Mouse (Mus musculus): ENCODE data around the gene Lrrc4c. TPM values are rescaled to one million over a fixed set of nuclear protein-coding genes. Genes with fewer than 3 reads are reported as not detected.

The Lrrc4c gene
- polyA plus RNA-seq, 1 experiment from 2014 or later, result 6.7 TPM

DNA sequence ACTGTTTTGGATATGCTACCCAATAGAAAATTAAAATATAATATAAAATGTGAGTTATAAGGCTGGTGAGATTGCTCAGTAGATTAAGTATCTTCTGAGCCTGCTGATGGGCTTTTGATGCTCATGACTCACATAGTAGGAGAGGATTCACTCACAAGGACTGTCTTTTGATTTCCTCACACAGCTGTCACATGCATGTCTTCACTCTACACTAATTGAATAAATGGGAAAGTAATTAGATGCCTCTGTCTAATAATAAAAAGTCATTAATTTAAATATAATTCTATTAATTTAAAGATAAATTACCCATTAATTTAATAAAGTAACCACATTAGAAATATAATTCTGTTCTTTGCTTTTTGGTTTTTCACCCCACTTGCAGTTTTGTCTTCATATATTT, 718.4 kb downstream of the Lrrc4c start:
- Histone ChIP-seq H3K9me3 (ENCODE audit: control insufficient read depth, low read length) (no peaks in the 10 kb centered on the region), H3K36me3 (ENCODE audit: control insufficient read depth, insufficient read depth, low read length) (no peaks in the 10 kb centered on the region), H3K27ac (ENCODE audit: low read depth, low read length) (no peak overlapping the region), H3K4me3 (ENCODE audit: low read depth, low read length) (no peak overlapping the region), H3K4me1 (replicated peaks; ENCODE audit: control insufficient read depth, insufficient read depth, low read length) (no peaks in the 10 kb centered on the region), H3K9ac (ENCODE audit: low read length) (no peak overlapping the region), H3K27me3 (ENCODE audit: control insufficient read depth, insufficient read depth, low read length) (no peaks in the 10 kb centered on the region), H3K4me2 (ENCODE audit: low read depth, low read length, severe bottlenecking) (no peak overlapping the region)
- no peak for DNase-seq (ENCODE audit: low spot score)
- no peak for ATAC-seq (replicated peaks; ENCODE audit: low FRiP score)

DNA sequence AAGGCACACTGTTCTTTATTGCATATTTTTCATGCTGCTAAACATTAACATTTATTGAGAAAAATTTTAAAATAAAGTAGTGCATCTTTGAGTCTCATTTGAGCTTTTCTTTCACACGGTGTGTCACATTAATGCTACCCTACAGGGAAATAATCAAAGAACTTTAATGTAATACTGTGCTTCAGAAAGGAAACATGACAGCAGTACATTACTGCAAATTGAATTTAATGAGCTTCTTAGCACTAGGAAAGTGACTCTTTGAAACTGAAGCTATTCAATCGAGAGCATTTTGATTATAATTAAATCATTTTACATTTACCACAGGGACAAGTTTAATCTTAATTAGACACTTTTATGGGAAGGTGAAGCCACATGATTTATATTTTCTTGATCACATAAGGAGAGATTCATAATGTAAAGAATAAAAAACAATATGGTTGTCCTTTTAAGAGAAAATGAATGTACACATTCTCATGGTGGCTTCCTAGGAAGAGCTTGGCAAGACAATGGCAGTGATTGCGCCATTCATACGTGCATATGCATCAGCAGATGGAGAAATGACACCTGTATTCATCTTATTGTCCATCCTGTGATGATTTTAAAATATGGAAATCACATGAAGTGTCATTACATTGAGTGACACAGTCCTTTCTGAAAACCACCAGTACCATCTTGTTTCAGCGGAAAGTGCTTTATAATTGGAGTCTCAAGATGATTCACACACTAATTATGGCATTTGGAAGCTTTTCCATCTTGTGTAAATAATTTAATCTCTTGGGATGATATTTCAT, 719.2 kb downstream of the Lrrc4c start:
- no peak overlapping the region for H3K27ac ChIP-seq (ENCODE audit: low read depth, low read length)
- ATAC-seq (replicated peaks; ENCODE audit: low FRiP score) (no peak), DNase-seq (ENCODE audit: low spot score) (no peak)
- no peak overlapping the region for H3K4me3 ChIP-seq (ENCODE audit: low read depth, low read length)
- no peak overlapping the region for H3K4me2 ChIP-seq (ENCODE audit: low read depth, low read length, severe bottlenecking)
- H3K9me3 ChIP-seq (ENCODE audit: control insufficient read depth, low read length), result no peaks in the 10 kb centered on the region
- H3K27me3 ChIP-seq (ENCODE audit: control insufficient read depth, insufficient read depth, low read length), result no peaks in the 10 kb centered on the region
- H3K4me1 ChIP-seq (replicated peaks; ENCODE audit: control insufficient read depth, insufficient read depth, low read length), result no peaks in the 10 kb centered on the region
- 87% methylated on average over 5 of the region's 5 CpGs for WGBS
- H3K9ac ChIP-seq (ENCODE audit: low read length), result no peak overlapping the region
- H3K36me3 ChIP-seq (ENCODE audit: control insufficient read depth, insufficient read depth, low read length), result no peaks in the 10 kb centered on the region

DNA sequence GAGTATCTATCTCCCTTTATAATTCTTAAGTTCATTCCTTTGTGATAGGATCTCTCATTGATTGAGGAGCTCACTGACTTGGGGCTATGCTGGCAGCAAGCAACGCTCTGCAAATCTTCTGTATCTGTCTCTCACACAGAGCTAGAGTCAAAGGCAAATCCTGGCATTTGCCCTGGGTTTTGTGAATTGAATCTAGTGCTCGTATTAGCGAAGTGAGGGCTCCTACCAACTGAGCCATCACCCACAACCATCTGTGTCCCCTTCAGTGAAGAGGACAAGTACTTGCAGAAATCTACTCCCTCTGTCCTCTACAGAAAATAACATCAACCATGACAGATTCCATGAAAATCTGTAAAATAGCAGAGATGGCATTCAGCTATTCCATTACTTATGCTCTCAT, 726.0 kb downstream of the Lrrc4c start:
- no peak for DNase-seq (ENCODE audit: low spot score)
- Histone ChIP-seq H3K9ac (ENCODE audit: low read length) (no peak overlapping the region), H3K4me2 (ENCODE audit: low read depth, low read length, severe bottlenecking) (no peak overlapping the region), H3K27ac (ENCODE audit: low read depth, low read length) (no peak overlapping the region), H3K9me3 (ENCODE audit: control insufficient read depth, low read length) (no peaks in the 10 kb centered on the region), H3K27me3 (ENCODE audit: control insufficient read depth, insufficient read depth, low read length) (no peaks in the 10 kb centered on the region), H3K4me1 (replicated peaks; ENCODE audit: control insufficient read depth, insufficient read depth, low read length) (no peaks in the 10 kb centered on the region), H3K4me3 (ENCODE audit: low read depth, low read length) (no peak overlapping the region), H3K36me3 (ENCODE audit: control insufficient read depth, insufficient read depth, low read length) (no peaks in the 10 kb centered on the region)
- no peak for ATAC-seq (replicated peaks; ENCODE audit: low FRiP score)
- 73% methylated on average over 3 of the region's 3 CpGs for WGBS

DNA sequence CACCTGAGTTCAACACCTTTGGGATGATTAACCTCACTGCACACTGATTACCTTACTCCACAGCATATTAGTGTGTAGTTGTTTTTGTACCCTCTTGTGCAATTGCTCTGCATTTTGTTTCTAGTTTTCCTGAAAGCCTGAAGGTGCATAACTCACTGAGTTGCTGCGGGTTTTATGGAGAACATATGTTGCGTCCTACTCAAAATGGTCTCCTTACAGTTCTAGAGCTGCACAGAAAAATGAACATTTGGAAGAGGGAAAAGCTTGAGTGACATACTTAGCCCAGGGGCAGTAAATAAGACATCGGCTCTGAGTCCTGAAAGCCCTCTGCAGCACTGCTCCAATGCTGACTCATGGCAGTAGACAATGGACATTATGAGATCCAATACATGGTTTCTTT, 727.7 kb downstream of the Lrrc4c start:
- Histone ChIP-seq H3K4me3 (ENCODE audit: low read depth, low read length) (no peak overlapping the region), H3K9me3 (ENCODE audit: control insufficient read depth, low read length) (no peaks in the 10 kb centered on the region), H3K4me2 (ENCODE audit: low read depth, low read length, severe bottlenecking) (no peak overlapping the region), H3K9ac (ENCODE audit: low read length) (no peak overlapping the region), H3K27ac (ENCODE audit: low read depth, low read length) (no peak overlapping the region), H3K4me1 (replicated peaks; ENCODE audit: control insufficient read depth, insufficient read depth, low read length) (no peaks in the 10 kb centered on the region), H3K36me3 (ENCODE audit: control insufficient read depth, insufficient read depth, low read length) (no peaks in the 10 kb centered on the region), H3K27me3 (ENCODE audit: control insufficient read depth, insufficient read depth, low read length) (no peaks in the 10 kb centered on the region)
- 88% methylated on average over 3 of the region's 3 CpGs for WGBS
- ATAC-seq (replicated peaks; ENCODE audit: low FRiP score) (no peak), DNase-seq (ENCODE audit: low spot score) (no peak)

DNA sequence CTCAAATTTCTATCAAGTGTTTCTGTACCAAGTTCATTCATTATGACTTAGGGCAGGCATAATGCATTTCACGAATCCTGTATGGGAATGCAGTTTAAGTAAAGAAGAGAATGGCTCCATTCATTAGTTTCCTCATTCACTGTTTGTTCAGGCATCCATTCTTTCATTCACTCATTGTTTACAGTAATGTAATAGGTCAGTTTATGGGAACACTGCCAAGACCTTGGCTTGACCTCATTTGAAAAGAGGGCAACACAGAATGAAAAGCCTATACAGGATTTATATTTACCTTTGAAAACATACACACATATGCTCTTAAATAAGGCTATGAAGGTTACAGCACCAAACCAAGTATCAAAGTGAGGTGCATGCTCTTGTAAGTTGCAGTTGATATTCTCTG, 762.2 kb downstream of the Lrrc4c start:
- H3K27ac ChIP-seq (ENCODE audit: low read depth, low read length), result no peak overlapping the region

DNA sequence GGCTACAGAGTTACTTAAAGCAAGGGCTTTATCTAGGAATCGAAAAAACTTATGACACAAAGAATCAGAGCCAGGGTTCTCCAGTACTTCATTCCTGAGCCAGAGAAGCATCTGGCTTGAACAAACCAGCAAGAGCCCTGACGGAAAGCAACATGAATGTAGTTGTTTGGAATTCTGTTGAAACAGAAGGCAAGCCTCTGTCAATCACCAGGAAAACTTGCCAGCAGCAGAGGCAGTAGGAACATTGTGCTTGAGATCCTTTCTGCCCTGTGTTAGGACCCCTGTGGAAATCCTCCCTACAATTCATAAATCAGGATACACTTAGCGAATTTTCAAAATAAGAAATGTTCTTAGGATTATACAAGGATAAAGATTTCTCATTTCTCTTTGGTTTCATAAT, 780.0 kb downstream of the Lrrc4c start:
- DNase-seq (ENCODE audit: low spot score), result no peak
- H3K4me1 ChIP-seq (replicated peaks; ENCODE audit: control insufficient read depth, insufficient read depth, low read length), result no peaks in the 10 kb centered on the region
- H3K27me3 ChIP-seq (ENCODE audit: control insufficient read depth, insufficient read depth, low read length), result no peaks in the 10 kb centered on the region
- no peak overlapping the region for H3K4me2 ChIP-seq (ENCODE audit: low read depth, low read length, severe bottlenecking)
- H3K9me3 ChIP-seq (ENCODE audit: control insufficient read depth, low read length), result no peaks in the 10 kb centered on the region
- no peaks in the 10 kb centered on the region for H3K36me3 ChIP-seq (ENCODE audit: control insufficient read depth, insufficient read depth, low read length)
- ATAC-seq (replicated peaks; ENCODE audit: low FRiP score), result peak; percentile 55; the same call in 1 of the 2 replicates
- H3K9ac ChIP-seq (ENCODE audit: low read length), result no peak overlapping the region
- no peak overlapping the region for H3K27ac ChIP-seq (ENCODE audit: low read depth, low read length)
- H3K4me3 ChIP-seq (ENCODE audit: low read depth, low read length), result no peak overlapping the region
- WGBS, result 55% methylated on average over 3 of the region's 3 CpGs

More for the DNA sequence above, 762.2 kb downstream of the Lrrc4c start:
- Histone ChIP-seq H3K27me3 (ENCODE audit: control insufficient read depth, insufficient read depth, low read length) (no peaks in the 10 kb centered on the region), H3K36me3 (ENCODE audit: control insufficient read depth, insufficient read depth, low read length) (no peaks in the 10 kb centered on the region), H3K9me3 (ENCODE audit: control insufficient read depth, low read length) (no peaks in the 10 kb centered on the region), H3K4me3 (ENCODE audit: low read depth, low read length) (no peak overlapping the region), H3K9ac (ENCODE audit: low read length) (no peak overlapping the region), H3K4me2 (ENCODE audit: low read depth, low read length, severe bottlenecking) (no peak overlapping the region), H3K4me1 (replicated peaks; ENCODE audit: control insufficient read depth, insufficient read depth, low read length) (no peaks in the 10 kb centered on the region)
- whole genome bisulfite sequencing, result 21% methylated on average over 1 of the region's 1 CpGs
- ATAC-seq (replicated peaks; ENCODE audit: low FRiP score), result 0 out of 2 replicates have a peak, but pooled peaks have one; percentile 18
- DNase-seq (ENCODE audit: low spot score), result no peak

DNA sequence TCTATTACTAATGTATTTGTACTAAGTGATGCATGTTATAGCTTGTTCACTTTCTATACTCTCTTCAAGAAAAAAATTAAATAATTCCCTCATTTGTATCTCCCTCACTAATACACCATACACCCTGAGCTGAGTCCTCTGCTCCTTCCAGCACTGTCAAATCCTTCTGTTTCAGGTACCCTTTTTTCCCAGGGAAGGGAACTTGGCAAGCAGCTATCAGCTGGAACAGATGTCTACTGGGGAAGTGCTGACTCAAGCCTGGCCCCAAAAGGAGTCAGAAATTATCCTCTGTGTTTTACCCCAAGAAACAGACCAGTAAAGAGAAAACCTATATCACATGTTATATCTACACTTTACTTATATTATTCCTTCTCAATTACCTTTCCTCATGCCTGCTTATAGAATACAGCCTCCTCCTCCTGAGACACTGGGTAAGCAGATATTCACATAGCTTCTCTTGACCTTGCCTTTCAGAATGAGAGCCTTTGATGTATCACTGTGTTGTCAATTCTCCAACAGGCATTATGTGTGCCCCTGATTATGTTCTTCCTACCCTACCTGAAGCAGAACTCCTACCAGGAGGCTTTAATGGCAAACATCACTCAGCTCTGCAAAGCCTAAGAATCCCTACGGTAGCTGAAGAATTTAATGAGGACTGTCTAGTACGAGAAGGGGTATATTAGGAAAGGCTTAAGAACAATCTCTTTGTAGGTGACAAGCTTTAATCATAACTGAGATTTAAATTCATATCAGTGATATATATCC, 785.6 kb downstream of the Lrrc4c start:
- no peaks in the 10 kb centered on the region for H3K27me3 ChIP-seq (ENCODE audit: control insufficient read depth, insufficient read depth, low read length)
- ATAC-seq (replicated peaks; ENCODE audit: low FRiP score) (no peak), DNase-seq (ENCODE audit: low spot score) (no peak)
- no peaks in the 10 kb centered on the region for H3K9me3 ChIP-seq (ENCODE audit: control insufficient read depth, low read length)
- WGBS, result 65% methylated on average over 2 of the region's 2 CpGs
- no peak overlapping the region for H3K4me3 ChIP-seq (ENCODE audit: low read depth, low read length)
- H3K4me1 ChIP-seq (replicated peaks; ENCODE audit: control insufficient read depth, insufficient read depth, low read length), result no peaks in the 10 kb centered on the region
- H3K4me2 ChIP-seq (ENCODE audit: low read depth, low read length, severe bottlenecking), result no peak overlapping the region
- H3K9ac ChIP-seq (ENCODE audit: low read length), result no peak overlapping the region
- no peak overlapping the region for H3K27ac ChIP-seq (ENCODE audit: low read depth, low read length)
- H3K36me3 ChIP-seq (ENCODE audit: control insufficient read depth, insufficient read depth, low read length), result no peaks in the 10 kb centered on the region

DNA sequence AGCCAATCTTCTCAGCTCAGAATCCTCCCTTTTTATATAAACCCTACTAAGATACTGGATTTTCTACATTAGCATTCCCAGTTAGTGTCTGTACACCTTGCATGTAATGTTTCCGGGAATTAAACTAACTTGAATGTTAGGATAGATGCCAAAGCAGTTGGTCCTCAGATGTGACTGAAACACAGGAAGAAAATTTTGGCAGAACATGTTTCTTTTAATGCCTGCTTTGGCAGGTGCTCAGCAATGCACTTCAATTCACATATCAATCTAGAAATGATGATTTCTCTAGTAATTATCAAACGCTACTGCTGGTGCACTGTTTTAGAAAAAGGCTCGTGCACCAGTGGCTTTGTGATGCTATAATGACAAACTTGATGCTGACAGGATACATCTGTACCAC, 806.3 kb downstream of the Lrrc4c start:
- H3K9ac ChIP-seq (ENCODE audit: low read length), result no peak overlapping the region
- no peak overlapping the region for H3K4me2 ChIP-seq (ENCODE audit: low read depth, low read length, severe bottlenecking)
- ATAC-seq (replicated peaks; ENCODE audit: low FRiP score), result no peak

More for the DNA sequence above, 806.3 kb downstream of the Lrrc4c start:
- Histone ChIP-seq H3K4me3 (ENCODE audit: low read depth, low read length) (no peak overlapping the region), H3K9me3 (ENCODE audit: control insufficient read depth, low read length) (no peaks in the 10 kb centered on the region), H3K36me3 (ENCODE audit: control insufficient read depth, insufficient read depth, low read length) (no peaks in the 10 kb centered on the region), H3K4me1 (replicated peaks; ENCODE audit: control insufficient read depth, insufficient read depth, low read length) (no peaks in the 10 kb centered on the region), H3K27ac (ENCODE audit: low read depth, low read length) (no peak overlapping the region), H3K27me3 (ENCODE audit: control insufficient read depth, insufficient read depth, low read length) (no peaks in the 10 kb centered on the region)
- 85% methylated on average over 3 of the region's 3 CpGs for WGBS
- no peak for DNase-seq (ENCODE audit: low spot score)

Data from forebrain, embryonic 11.5 days (tissue).